Mouse (Mus musculus): Measurements from ENCODE around the gene Was. TPM values are rescaled to one million over a fixed set of nuclear protein-coding genes. Genes with fewer than 3 reads are reported as not detected.
A peak's percentile ranks its signal among the peaks of the same experiment; 100 is the strongest.
"Not testable (repeated sequence)": the region's sequence is repeated elsewhere in the genome, so short reads cannot be mapped to it uniquely, and the experiment has no call there.

Gene Was
- 1 to 10 TPM; 1.5 to 1.6 TPM for total RNA-seq (2021)

DNA sequence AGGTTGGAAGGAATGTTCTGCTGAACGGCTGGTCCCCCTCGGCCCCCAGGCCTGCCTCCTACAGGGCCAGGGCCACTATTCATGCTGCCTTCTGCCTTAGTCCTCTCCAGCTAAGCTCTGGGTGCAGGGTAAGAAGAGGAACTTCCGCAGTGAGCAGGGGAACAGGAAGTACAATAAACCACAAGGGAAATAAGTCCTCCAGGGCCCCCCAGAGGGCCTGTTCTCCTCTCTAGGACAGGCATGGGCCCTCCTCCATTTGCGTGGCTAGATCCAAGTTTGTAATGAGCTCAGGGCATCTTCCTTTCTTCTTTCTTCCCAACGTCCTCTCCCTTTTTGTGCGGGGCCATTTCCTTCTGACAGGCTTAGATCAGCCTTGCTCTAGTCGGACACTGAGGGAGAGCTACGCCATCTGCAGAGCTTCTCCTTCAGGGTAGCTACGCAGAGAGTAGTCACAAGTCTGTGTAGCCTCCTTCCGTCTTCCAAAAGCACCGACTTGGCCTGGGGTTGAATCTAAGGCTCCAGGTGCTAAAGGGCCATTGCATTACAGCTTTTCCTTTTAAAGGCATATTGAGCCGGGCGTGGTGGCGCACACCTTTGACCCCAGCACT, at the start of gene Was:
Gene Was (minus strand): TSS at position 153 of the 608 bp plus-strand sequence.
- DNase-seq (ENCODE audit: low spot score in 2 of 2): no peak
- intact Hi-C loops (cut with DNase I): loop anchor here (10.0 kb wide), 1 partner anchor 146 kb away; the partner anchor contains the start of gene Hdac6

DNA sequence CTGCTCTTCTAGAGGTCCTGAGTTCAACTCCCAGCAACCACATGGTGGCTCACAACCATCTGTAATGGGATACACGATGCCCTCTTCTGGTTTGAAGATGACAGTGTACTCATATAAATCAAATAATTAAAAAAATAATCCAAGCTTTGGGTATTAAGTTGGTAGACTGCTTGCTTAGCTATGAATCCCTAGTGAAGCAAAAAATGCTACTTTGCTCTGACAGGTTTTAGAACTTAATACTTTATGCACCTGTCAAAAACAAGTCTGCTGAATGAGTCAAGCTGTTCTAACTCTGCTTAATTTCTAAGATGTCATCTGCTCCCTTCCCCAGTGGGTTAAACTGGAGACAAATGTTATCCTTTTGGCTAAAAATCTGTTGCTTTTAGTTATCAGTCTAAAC, 49.2 kb upstream of the Was start:
- no peak for DNase-seq (ENCODE audit: low spot score in 2 of 2)
- intact Hi-C loops (cut with DNase I): no loop called here

DNA sequence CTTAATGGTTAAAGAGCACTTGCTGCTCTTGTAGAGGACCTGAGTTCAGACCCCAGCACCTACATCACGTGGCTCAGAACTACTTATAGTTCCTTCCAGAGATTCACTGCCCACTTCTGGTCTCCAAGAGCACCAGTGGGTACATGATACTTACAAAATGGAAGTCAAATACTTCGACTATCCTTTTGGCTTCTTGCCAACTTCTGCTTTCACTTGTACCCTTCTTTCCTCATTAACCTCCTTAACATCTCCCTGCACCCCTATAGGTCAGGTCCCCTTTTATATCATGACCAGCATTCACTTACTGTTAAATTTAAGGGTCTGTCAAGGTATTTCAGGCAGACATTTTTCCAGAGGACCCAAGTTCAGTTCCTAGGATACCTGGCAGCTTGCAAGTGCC, 45.6 kb upstream of the Was start:
- intact Hi-C loops (cut with DNase I): no loop called here
- DNase-seq (ENCODE audit: low spot score in 2 of 2): no peak

DNA sequence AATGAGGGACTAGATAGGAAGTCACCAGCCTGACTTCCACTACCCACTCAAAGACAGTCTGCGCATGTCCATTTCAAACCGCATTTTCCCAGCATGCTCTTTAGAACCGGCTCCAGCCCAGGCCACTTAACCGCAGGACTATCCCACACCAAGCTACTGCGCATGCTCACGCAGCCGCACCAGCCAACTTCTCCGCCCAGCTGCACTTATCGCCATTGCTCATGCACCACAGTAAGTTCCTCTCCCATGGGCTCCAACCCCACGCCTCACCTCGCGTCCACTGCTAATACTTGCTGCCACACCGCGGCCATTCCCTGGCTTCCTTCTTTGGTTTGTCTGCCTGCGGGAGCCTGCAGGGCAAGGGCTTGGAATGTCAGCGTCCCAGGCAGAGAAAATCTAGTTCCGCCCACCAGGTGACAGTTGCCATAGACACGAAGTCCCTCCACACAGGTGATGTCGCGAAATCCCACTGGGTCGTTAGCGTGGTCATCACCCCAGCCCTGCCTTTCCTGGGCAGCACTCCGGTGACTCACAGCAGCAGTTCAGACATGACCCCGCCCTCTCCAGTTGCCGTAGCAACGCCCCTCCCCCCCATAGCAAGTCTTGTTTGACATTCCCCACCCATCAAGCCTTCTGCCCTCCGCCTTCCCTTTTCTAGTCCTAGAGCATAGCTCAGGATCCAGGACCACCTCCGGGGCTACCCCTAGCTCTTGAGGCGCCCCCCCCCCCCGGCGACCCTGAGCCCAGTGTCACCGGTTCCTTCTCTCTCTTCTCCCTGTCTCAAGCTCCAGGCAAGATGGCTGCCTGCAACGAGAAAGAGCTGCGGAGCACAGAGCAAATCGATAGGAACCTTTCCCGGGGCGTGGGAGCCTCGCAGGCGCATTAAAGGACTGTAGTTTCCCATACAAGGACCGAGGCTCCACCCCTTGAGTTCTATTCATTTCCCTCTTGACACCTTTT, 42.0 kb upstream of the Was start, which contains the start of gene Wdr13:
Gene Wdr13 (minus strand): TSS at position 876 of the 960 bp plus-strand sequence.
- intact Hi-C loops (cut with DNase I): loop anchor here (1.0 kb wide), 1 partner anchor 13 kb away; the partner anchor contains the start of gene Rbm3
- DNase-seq (ENCODE audit: low spot score in 2 of 2): peak; percentile 89 to 90

DNA sequence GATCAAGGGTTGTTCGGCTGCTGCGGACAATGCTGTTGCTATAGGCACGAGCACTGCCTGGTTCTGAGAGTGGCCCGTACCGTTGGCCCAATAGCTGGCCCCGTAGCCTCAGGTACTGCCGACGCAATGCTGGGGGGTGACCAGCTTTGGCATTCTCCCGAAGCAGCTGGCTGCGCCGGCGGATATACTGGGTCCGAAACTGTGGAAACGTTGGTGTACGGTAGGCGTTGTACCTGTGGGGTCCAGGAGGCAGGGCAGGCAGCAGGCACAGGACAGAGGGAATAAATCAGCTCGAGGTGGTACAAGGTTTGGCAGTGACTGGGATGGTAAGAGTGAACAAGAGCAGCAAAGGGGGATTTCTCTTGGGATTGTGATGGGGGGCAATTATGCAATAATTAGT, 41.1 kb upstream of the Was start:
- intact Hi-C loops (cut with DNase I): no loop called here
- DNase-seq (ENCODE audit: low spot score in 2 of 2): no peak

DNA sequence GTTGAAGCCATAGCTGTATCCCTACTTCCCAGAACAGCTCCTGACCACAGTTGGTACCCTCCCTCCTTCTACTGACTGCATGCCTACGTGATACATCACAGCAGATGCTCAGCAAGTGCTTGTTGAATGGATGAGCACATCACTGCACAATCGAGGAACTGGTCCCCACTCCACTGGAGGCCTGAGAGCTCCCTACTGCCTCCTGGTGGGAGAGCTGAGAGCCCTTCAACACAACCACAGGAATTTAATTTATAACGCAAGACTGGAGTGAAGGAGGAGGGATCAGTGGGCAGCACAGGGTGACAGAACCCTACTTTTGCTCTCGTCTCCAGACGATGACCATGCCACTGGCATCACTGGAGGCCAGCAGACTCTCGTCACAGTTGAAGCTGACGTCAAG, 34.9 kb upstream of the Was start:
- DNase-seq (ENCODE audit: low spot score in 2 of 2): no peak
- intact Hi-C loops (cut with DNase I): loop anchor here (10.0 kb wide), 1 partner anchor 200 kb away; the partner anchor contains the start of gene Eras

DNA sequence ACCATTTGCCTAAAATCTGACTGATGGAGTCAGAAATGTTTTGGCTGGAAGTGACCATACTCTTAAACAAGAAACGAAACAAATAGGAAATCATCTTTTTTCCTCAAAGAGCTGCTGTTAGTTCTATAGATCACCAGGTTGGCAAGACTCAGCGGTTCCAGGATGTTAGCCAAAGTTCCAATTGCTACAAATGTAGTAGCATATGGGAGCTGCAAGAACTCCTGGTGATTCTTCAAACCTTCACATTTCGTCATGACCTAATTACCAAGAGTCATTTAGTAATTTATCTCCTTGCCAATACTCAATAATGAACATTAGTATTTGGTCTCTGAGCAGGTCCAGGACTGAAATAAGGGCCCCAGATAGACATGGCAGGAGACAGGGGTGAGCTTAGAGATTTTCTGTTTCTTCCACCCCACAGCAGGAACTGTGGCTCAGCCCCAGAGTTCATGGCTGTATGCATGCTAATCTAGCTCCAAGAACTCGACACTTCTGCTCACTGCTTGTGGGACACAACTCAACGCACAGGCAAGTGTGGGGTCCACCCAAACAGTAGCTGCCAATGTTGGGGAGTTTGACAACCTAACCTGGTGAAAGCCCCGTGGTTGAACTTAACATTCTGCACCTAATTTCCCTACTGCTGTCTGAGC, 33.6 kb upstream of the Was start:
- DNase-seq (ENCODE audit: low spot score in 2 of 2): no peak
- intact Hi-C loops (cut with DNase I): loop anchor here (10.0 kb wide), 1 partner anchor 199 kb away; the partner anchor contains the start of gene Eras

DNA sequence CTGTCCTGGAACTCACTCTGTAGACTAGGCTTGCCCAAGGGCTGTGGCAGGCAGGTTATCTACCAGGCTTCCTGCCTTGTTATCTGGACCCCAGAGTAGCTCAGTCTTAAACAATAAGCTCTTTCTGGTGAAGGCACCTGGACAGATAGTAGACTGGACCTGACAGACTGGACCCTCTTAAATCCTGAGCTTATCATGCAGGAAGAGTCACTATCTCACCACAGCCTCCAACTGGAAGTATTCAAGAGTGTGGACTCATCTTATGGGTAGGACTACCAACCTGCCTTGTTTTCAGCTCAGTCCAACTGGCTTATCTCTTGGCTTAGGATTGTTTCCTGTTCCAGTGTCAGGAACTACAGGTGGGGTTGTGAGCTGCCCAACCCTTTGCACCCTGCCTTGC, 27.0 kb upstream of the Was start:
- intact Hi-C loops (cut with DNase I): no loop called here

DNA sequence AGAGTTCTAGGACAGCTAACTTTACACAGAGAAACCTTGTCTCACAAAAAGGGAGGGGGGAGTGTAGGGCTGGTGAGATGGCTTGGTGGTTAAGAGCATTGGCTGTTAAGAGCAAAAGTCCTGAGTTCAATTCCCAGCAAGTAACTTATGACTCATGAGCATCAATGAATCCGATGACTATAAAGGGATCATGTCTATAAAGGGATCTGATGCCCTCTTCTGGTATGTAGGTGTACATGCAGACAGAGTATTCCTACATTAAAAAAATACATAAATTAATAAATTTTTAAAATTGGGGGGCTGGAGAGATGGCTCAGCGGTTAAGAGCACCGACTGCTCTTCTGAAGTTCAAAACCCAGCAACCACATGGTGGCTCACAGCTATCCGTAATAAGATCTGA, 25.0 kb upstream of the Was start:
- intact Hi-C loops (cut with DNase I): no loop called here
- no peak for DNase-seq (ENCODE audit: low spot score in 2 of 2)

More for the DNA sequence above, 27.0 kb upstream of the Was start:
- no peak for DNase-seq (ENCODE audit: low spot score in 2 of 2)

DNA sequence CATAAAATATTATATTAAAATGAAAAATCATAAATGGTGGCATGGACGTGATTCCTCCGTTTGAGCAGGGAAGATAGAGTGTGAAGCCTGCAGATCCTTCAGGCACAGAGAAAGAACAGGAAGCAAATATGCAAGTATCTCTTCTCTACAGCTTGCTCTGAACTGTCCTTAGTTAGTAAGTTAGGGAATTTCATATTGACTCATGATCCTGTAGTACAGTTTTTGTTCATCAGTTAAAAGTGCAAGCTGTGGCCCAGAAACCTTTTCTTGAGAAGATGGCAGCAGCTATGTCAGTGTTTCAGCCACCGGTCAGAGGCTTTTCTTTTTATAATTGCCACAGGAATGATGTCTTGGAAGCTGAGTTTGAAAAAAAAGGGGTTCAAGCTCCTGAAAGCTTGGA, 14.7 kb upstream of the Was start:
- intact Hi-C loops (cut with DNase I): no loop called here
- no peak for DNase-seq (ENCODE audit: low spot score in 2 of 2)

DNA sequence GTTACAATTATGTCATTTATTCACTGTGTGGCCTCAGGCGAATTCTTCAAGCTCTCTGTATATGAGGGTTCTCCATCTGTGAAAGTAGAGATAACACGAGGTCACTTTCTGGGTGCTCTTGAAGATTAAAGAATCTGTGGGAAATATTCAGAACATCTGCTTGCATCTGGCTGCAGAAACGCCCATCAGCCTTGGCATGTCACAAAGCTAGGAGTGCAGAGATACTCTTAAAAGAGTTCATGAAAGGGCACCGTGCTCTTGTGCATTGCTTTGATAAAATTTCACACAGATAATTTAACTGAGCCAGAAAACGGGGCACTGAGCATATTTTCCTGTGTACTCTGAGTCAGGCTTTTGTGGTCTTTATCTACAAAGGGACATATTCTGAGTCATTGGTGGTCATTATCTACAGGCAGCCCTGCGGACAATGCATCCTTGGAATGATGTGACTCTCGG, 11.9 kb upstream of the Was start:
- DNase-seq (ENCODE audit: low spot score in 2 of 2): no peak
- intact Hi-C loops (cut with DNase I): no loop called here

DNA sequence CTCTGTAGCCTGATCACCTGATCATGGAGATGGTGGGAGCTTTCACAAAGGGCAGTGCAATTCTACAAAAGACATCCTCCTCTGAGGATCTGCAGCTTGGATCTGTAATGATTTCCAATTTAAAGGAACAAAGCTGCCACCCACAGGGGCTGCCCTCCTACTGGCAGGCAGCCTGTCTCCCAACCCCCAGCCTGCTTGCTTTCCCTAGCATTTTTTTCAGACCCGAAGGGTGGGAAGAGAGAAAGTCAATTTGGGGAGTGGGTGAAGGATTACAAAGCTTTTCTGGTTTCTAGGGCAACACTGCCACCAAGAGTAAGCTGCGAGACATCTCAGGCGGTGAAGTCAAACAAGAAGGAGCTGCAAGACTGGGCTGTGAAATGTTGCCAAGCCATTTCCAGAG, 10.7 kb upstream of the Was start:
- peak; percentile 30 to 34 for DNase-seq (ENCODE audit: low spot score in 2 of 2)
- intact Hi-C loops (cut with DNase I): no loop called here

DNA sequence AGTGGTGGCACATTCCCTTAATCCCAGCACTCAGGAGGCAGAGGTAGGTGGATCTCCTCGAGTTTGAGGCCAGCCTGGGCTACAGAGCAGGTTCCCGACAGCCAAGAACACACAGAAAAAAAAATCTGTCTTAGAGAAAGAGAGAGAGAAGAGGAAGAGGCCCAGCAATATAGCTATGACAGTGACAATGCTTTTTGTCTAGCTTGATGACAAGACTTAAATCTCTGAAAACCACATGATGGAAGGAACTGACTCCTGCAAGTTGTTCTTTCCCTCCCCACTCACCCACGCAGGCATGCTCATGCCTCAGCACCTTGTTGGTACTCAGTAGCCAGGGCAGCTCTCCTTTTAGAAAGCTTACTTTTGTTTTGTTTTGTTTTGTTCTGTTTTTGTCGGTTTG, 9.1 kb upstream of the Was start:
- intact Hi-C loops (cut with DNase I): loop anchor here (10.0 kb wide), 1 partner anchor 155 kb away; the partner anchor contains the start of gene Hdac6
- no peak for DNase-seq (ENCODE audit: low spot score in 2 of 2)

DNA sequence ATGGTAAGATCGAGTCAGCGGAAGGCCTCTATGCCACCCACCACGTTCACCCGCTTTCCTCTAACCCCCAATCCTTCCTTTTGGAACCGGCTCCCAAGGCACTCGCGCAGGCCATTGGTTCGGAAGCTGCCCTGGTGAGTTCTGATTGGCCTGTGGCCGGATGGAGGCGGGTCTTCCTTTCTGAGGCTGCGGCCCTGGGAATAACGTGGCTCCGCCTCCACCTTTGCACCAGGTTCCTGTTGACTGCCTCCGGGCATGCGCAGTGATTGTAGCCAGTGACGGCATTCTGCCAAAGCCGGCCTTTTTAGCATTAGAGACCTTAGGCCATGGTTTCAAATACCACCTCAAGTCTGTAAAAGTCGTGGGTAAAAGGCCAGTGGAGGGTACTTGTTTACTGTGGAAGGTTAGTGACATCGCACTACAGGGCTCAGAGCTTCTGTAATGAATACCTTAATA, 6.5 kb upstream of the Was start:
- intact Hi-C loops (cut with DNase I): loop anchor here (10.0 kb wide), 1 partner anchor 152 kb away; the partner anchor contains the start of gene Hdac6
- peak; percentile 92 to 94 for DNase-seq (ENCODE audit: low spot score in 2 of 2)

DNA sequence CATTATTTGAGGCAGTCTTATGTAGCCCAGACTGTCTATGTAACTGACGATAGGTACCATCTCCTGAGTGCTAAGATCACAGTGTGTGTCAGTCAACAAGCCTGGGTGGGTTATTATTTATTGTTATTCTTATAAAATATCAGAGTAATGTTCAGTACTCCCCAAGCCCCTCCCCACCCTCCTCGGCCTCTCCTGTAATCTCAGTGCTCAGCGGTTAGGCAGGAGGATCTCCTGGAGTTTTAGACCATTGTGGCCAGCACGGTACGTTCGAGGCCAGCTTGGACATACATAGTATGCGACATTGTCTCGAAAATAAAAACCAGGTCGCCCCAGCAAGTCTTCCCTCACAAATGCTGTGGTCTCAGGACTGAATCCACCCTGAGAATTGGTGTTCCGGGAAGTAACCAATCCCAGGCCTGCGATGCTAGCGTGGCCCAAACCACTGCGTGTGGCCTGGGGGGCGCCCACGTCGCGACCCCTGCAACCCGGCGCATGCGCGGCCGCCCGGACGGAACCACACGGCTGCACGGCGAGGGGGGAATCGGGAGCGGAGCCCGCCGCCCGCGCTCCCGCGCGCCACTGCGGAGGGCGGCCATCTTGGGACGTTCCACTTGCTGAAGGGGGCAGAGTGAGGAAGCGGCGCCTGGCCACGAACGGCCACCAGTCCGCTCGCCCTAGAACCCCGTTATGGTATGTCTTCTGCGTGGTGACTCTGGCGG, 5.9 kb upstream of the Was start:
- intact Hi-C loops (cut with DNase I): loop anchor here (10.0 kb wide), 1 partner anchor 151 kb away; the partner anchor contains the start of gene Hdac6
- peak; percentile 84 to 89 for DNase-seq (ENCODE audit: low spot score in 2 of 2)

DNA sequence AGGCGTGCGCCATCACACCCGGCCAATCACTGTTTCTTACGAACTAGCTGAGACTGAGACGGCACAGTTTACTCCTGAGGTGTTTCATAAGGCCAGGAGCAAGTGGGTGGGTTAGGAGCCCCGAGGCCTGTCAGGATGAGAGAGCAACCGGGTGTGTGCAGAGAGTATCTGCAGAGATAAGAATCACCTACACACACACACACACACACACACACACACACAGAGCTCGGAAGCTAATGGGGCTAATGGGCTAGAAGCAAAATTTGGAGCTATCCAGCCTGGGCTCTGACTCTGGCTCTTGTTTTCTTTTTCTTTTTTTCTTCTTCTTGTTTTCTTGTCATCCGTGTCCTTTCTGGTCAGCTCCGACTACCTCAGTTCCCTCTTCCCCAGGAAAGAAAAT, 5.2 kb upstream of the Was start:
- intact Hi-C loops (cut with DNase I): loop anchor here (10.0 kb wide), 1 partner anchor 151 kb away; the partner anchor contains the start of gene Hdac6
- DNase-seq (ENCODE audit: low spot score in 2 of 2): no peak

DNA sequence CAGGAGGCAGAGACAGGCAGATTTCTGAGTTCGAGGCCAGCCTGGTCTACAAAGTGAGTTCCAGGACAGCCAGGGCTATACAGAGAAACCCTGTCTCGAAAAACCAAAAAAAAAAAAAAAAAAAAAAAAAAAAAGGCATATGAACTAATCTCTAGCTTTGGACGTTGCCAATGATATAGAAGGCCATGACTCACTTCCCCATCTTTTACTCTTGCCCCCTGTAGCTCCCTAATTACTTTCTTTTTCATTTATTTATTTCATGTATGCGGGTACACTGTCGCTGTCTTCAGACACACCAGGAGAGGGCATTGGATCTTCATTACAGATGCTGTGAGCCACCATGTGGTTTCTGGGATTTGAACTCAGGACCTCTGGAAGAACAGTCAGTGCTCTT, 653 bp upstream of the Was start:
- intact Hi-C loops (cut with DNase I): loop anchor here (10.0 kb wide), 1 partner anchor 146 kb away; the partner anchor contains the start of gene Hdac6
- not testable (repeated sequence) for DNase-seq (ENCODE audit: low spot score in 2 of 2)

DNA sequence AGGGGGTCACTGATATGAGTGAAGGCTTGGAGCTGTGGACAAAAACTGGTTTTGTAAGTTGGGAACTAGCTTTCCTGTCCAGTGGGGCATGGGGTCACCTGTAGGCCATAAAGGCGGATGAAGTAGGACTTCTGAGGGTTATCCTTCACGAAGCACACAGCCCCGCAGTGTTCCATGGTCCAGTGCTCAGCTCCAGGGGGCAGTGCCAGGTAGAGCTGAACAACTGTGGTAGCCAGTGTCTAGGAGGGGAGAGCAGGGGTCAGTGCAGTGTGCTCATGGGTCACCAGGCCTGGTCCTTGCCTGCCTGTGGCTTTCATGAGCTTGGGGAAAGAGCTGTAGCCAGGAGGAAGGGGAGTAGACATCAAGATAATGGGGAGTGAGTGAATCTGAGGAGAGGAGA, 552 bp downstream of the Was start:
- no peak for DNase-seq (ENCODE audit: low spot score in 2 of 2)
- intact Hi-C loops (cut with DNase I): loop anchor here (10.0 kb wide), 1 partner anchor 145 kb away; the partner anchor contains the start of gene Hdac6

DNA sequence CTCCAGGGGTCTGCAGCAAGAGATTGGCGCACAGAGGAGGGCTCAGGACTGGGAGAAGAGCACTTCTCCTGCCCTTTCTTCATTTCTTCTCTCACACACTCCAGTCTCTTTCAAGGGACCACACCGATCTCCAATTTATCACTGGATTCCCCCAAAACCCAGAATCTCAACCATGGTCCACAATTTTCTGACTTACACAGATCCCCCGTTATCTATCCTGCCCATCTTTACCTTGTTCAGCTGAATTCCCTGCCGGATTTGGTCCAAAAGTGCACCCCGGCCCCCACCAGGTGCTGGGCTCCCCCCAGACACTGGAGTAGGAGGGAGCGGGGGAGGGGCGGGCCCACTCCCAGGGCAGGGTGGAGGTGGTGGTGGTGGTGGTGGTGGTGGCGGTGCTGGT, 4.7 kb downstream of the Was start:
- DNase-seq (ENCODE audit: low spot score in 2 of 2): no peak
- intact Hi-C loops (cut with DNase I): no loop called here

Data from left cerebral cortex, postnatal 36 days (tissue).